Mouse (Mus musculus): ENCODE measurements around the gene Hoxa7.

GRCm38 (mm10) chr6:52264106-52264790, 42.6 kb upstream of the Hoxa7 start:
- TF ChIP-seq POLR2A (IDR thresholded peaks at IDR 0.05; ENCODE audit: insufficient read depth, low read length) (no peak), EP300 (IDR thresholded peaks at IDR 0.05; ENCODE audit: insufficient read depth, low read depth, low read length) (no peak), CTCF (IDR thresholded peaks at IDR 0.05; ENCODE audit: low read depth, low read length) (no peak)
